Mouse (Mus musculus): ENCODE results near the gene Ksr2. TPM values are rescaled to one million over a fixed set of nuclear protein-coding genes. Genes with fewer than 3 reads are reported as not detected.
"Not testable (repeated sequence)": the region's sequence is repeated elsewhere in the genome, so short reads cannot be mapped to it uniquely, and the experiment has no call there.

Ksr2 gene
- total RNA-seq, 2 experiments from 2014 or later, result 37.4 to 41.0 TPM

- intact Hi-C loops (cut with DNase I), result no loop called here
- DNase-seq (ENCODE audit: low spot score in 2 of 2), result no peak
Measured at GRCm38 (mm10) chr5:117399281-117399680, 14.5 kb upstream of the Ksr2 start.

- no peak for DNase-seq (ENCODE audit: low spot score in 2 of 2)
- intact Hi-C loops (cut with DNase I), result no loop called here
Measured at GRCm38 (mm10) chr5:117403609-117404008, 10.2 kb upstream of the Ksr2 start.

GRCm38 (mm10) chr5:117404671-117405070 is 9.1 kb upstream of the Ksr2 start:
- intact Hi-C loops (cut with DNase I), result loop anchor here (5.0 kb wide), 1 partner anchor 97 kb away; no protein-coding TSS in a partner anchor
- DNase-seq (ENCODE audit: low spot score in 2 of 2), result not testable (repeated sequence)

GRCm38 (mm10) chr5:117408216-117408615 is 5.6 kb upstream of the Ksr2 start:
- peak in 1 of 2 experiments; percentile 17 for DNase-seq (ENCODE audit: low spot score in 2 of 2)
- intact Hi-C loops (cut with DNase I), result loop anchor here (5.0 kb wide), 1 partner anchor 101 kb away; no protein-coding TSS in a partner anchor

- intact Hi-C loops (cut with DNase I), result loop anchor here (5.0 kb wide), 1 partner anchor 102 kb away; no protein-coding TSS in a partner anchor
Measured at GRCm38 (mm10) chr5:117409369-117409768, 4.4 kb upstream of the Ksr2 start.

GRCm38 (mm10) chr5:117414611-117415010 is 811 bp downstream of the Ksr2 start:
- intact Hi-C loops (cut with DNase I), result loop anchor here (1.0 to 10.0 kb wide), 3 partner anchors 57 to 430 kb away; partner anchors contain the start of gene Wsb2
- peak; percentile 22 to 37 for DNase-seq (ENCODE audit: low spot score in 2 of 2)

More at GRCm38 (mm10) chr5:117409369-117409768, 4.4 kb upstream of the Ksr2 start:
- DNase-seq (ENCODE audit: low spot score in 2 of 2), result no peak

GRCm38 (mm10) chr5:117415011-117415912 is 1.5 kb downstream of the Ksr2 start:
- intact Hi-C loops (cut with DNase I), result loop anchor here (10.0 kb wide), 1 partner anchor 430 kb away; no protein-coding TSS in a partner anchor
- peak; percentile 23 to 43 for DNase-seq (ENCODE audit: low spot score in 2 of 2)

- DNase-seq (ENCODE audit: low spot score in 2 of 2), result no peak
- intact Hi-C loops (cut with DNase I), result loop anchor here (10.0 kb wide), 1 partner anchor 427 kb away; no protein-coding TSS in a partner anchor
Measured at GRCm38 (mm10) chr5:117417442-117417841, 3.6 kb downstream of the Ksr2 start.

GRCm38 (mm10) chr5:117433501-117433900 is 19.7 kb downstream of the Ksr2 start:
- intact Hi-C loops (cut with DNase I); DNase-seq (ENCODE audit: low spot score in 2 of 2): not testable (repeated sequence)

- no peak for DNase-seq (ENCODE audit: low spot score in 2 of 2)
Measured at GRCm38 (mm10) chr5:117440261-117440660, 26.5 kb downstream of the Ksr2 start.

GRCm38 (mm10) chr5:117441242-117441842 is 27.5 kb downstream of the Ksr2 start:
- intact Hi-C loops (cut with DNase I), result no loop called here
- no peak for DNase-seq (ENCODE audit: low spot score in 2 of 2)

More at GRCm38 (mm10) chr5:117440261-117440660, 26.5 kb downstream of the Ksr2 start:
- intact Hi-C loops (cut with DNase I), result no loop called here

GRCm38 (mm10) chr5:117442157-117442765 is 28.5 kb downstream of the Ksr2 start:
- intact Hi-C loops (cut with DNase I), result no loop called here
- no peak for DNase-seq (ENCODE audit: low spot score in 2 of 2)

GRCm38 (mm10) chr5:117443141-117443540 is 29.3 kb downstream of the Ksr2 start:
- DNase-seq (ENCODE audit: low spot score in 2 of 2), result no peak
- intact Hi-C loops (cut with DNase I), result no loop called here

- intact Hi-C loops (cut with DNase I), result no loop called here
- peak; percentile 43 to 93 for DNase-seq (ENCODE audit: low spot score in 2 of 2)
Measured at GRCm38 (mm10) chr5:117443902-117444301, 30.1 kb downstream of the Ksr2 start.

- intact Hi-C loops (cut with DNase I), result no loop called here
- DNase-seq (ENCODE audit: low spot score in 2 of 2), result no peak
Measured at GRCm38 (mm10) chr5:117447698-117448097, 33.9 kb downstream of the Ksr2 start.

- intact Hi-C loops (cut with DNase I), result no loop called here
- DNase-seq (ENCODE audit: low spot score in 2 of 2), result no peak
Measured at GRCm38 (mm10) chr5:117452013-117452412, 38.2 kb downstream of the Ksr2 start.

GRCm38 (mm10) chr5:117455546-117455945 is 41.7 kb downstream of the Ksr2 start:
- intact Hi-C loops (cut with DNase I), result no loop called here
- no peak for DNase-seq (ENCODE audit: low spot score in 2 of 2)

- DNase-seq (ENCODE audit: low spot score in 2 of 2), result no peak
- intact Hi-C loops (cut with DNase I), result no loop called here
Measured at GRCm38 (mm10) chr5:117457121-117457520, 43.3 kb downstream of the Ksr2 start.

GRCm38 (mm10) chr5:117457583-117457982 is 43.8 kb downstream of the Ksr2 start:
- DNase-seq (ENCODE audit: low spot score in 2 of 2), result no peak
- intact Hi-C loops (cut with DNase I), result no loop called here

- intact Hi-C loops (cut with DNase I), result no loop called here
Measured at GRCm38 (mm10) chr5:117458899-117459298, 45.1 kb downstream of the Ksr2 start.

More at GRCm38 (mm10) chr5:117458899-117459298, 45.1 kb downstream of the Ksr2 start:
- DNase-seq (ENCODE audit: low spot score in 2 of 2), result no peak

Data from left cerebral cortex, postnatal 25 days (tissue).